Mouse (Mus musculus) erythroblast, embryonic 14.5 days (primary cell): Measurements from ENCODE around the gene Vegfd.

Source experiments
- GATA1 ChIP-seq: IDR thresholded peaks from 2 replicates; pipeline ENCODE4 v1.6.1; 2012; ENCODE audit warnings: low read length, inconsistent platforms, mixed read lengths
- TAL1 ChIP-seq: IDR thresholded peaks from 3 replicates; pipeline ENCODE4 v1.6.1; 2012; ENCODE audit warnings: low read length, inconsistent platforms, mixed read lengths

GRCm38 (mm10) chrX:164430621-164431020 is 57.4 kb downstream of the Vegfd start:
- TF ChIP-seq TAL1: no peak
- no peak for TF ChIP-seq GATA1
